Mouse (Mus musculus): ENCODE measurements at regions not wholly inside any gene's neighbourhood (a gene's known extent, or its start where the extent isn't known, plus 50 kb on each side); places are given as distances from the start of the nearest gene placed in this dataset.

DNA sequence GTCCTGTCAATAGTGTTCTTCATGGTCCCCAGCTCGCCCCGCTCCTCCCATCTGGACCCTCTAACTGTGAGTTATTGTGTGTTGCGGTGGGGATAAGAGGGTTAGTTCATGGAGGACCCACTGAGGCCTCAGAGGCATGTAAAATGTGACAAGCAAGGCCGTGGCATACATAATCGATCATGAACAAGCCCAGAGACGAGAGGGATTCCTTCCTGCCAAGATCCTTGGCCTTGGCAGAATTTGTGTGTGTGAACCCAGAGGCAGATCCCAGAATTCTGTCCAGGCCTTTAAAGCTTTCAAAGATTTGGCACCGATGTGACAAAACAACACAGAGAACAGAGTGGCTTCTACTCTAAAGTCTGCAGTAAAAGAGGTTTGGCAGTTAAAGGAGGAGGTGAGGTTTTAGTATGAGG is 146.4 kb upstream of the Spdye4c start:
- DNase-seq: no peak

- DNase-seq: no peak
Observed at GRCm38 (mm10) chr2:128445443-128445842, 145.6 kb upstream of the Spdye4c start.

GRCm38 (mm10) chr2:128449294-128449693 is 141.7 kb upstream of the Spdye4c start:
- DNase-seq: no peak

DNA sequence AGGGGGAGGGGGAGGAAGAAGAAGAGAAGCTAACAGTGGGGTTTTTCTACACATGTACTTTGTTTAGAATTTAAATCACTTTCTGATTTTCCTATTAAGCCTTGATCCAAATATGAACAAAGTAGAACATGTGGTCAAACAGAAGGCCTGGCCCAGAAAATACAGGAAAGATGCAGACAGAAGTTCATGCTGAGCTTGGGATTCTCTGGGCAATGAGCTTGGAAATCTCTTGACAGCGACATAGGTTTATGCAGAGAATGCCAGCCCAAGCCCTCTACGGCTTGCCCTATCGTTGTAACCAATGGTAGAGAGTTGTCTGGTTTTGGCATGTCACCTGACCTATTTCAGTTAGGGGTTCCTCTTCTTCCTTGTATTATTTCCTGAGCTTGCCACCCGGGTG is 141.0 kb upstream of the Spdye4c start:
- DNase-seq: no peak

- no peak for DNase-seq
Observed at GRCm38 (mm10) chr2:128451554-128452239, 139.3 kb upstream of the Spdye4c start.

- DNase-seq: no peak
Observed at GRCm38 (mm10) chr2:128452582-128452981, 138.4 kb upstream of the Spdye4c start.

- no peak for DNase-seq
Observed at GRCm38 (mm10) chr2:128454509-128454908, 136.5 kb upstream of the Spdye4c start.

DNA sequence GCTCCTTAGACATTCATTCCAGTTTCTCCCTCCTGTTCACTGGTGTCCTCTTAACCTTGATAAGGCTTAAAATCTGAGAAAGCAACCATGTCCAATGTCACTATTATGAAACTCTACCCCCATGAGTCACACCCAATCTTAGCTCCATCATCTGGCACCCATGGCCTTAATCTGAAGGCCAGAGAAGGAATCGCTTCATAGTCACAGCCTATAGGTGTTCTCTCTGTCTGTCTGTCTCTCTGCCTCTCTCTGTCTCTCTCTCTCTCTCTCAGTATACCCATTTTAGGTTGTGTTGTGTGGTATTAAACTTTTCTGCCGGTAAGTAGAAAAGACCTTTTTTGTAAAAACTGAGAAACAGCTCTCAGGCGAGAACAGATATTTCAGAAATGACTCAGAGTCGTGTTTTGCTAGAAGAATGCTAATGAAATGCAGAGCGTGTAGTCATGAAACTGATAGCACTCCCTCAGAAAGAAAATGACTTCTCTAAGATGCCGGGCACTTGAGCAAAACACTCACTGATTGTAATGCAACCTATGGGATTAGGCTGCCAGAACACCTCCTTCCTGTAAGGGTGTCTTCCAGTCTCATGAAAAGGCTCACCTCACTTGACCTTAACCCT is 133.3 kb upstream of the Spdye4c start:
- no peak for DNase-seq

DNA sequence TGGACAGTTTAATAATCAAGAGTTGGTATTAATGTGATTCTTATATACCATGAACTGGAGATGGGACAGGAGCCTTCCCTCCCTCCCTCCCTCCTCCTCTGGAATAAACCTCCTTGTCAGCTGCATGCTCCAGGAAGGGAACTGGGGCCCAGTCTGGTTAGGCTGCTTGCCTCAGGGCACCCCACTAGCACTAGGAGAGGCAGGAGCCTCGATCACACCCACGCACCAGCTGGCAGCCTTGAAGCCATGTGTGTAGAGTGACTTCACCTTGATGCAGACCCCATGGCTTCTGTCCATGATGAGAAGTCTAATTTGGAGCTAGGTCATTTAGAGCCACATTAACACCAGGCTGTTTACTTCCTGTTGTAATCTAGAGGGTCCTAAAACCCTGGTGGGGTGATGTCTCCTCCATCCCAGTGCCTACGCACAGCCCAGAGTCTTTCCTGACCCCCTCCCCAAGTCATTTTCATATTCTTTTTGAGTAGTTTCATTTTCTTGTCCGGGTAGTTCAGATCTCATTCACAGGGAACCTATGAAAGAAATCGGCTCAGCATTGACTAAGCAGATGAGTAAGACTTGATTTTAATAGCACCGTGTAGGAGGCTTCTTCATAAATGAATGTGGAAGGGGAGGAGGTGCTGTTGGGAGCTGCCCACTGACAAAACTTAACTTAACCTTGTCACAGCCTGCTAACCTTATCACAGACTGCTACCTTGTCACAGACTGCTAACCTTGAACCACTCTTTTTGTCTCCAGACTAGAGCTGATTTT is 125.6 kb upstream of the Spdye4c start:
- DNase-seq: no peak

DNA sequence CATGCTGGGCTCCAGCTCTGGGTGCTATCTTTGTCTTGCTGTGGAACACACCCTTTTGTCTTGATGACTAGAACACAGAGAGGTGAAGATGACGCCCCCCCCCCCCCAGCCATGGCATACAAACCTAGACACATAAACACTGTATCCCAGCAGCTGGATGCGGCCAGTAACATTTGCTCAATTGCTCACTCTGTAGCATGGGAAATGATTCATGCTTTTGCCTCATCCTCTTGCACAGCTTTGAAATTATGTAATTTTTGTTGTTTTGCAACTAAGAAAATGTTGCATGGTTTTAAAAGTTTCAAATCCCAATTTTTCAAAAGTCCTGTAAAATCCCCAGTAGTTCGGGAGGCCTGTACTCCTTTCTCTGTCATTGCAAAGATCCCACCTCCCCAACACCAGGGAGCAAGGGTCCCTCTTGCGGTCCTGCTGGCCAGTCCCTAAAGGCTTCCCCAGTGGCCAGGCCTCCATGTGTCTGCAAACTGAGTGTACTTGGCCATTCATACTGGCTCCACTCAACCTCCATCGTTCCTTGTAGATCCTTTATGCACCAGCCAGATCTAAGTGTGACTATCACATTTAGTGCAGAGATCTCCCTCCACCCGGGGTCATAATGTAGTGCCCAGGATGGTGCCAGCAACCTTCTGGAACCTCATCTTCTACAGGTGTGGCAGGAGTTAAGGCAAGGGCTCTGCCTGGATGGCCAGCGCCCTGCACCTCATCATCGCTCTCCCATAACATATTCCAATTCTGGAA is 123.3 kb upstream of the Spdye4c start:
- DNase-seq: no peak

DNA sequence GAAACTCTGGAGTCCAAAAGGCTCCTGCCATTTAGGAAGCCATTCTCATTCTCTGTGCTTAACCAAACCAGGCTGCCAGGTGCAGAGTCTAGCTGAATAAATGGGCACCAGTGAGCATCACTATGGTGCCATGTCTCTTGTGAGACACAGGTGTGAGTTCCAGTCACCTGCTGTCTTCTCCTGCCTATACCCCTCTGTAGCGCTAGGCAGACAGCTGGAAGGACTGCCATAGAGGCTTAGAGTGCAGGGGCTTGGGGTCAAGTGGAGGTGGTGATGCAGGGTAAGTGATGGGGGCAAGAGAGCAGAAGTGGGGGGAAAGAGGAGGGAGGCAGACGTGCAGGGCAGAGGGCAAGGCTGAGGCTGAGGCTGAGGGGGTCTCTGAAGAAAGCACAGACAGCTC is 122.7 kb upstream of the Spdye4c start:
- DNase-seq: no peak

DNA sequence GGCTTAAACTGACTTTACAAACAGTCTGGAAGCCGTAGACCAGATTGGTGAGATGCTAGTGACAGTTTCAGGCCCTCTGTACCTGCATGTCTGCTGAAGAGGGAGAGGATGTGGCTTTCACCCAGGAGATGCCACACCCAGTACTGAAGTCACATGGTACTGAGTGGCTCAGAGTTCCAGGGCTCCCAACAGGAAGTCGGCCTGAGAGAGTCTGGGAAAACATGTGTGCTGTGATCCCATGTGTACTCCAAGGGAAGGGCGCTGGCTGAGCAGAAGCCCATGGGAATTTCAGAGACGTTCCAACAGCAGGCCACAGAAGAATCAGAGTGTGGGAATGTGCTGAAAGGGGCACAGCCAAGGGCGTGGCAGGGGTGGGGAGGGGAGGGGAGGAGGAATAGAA is 120.7 kb upstream of the Spdye4c start:
- no peak for DNase-seq

- DNase-seq: no peak
Observed at GRCm38 (mm10) chr2:128473241-128473954, 117.6 kb upstream of the Spdye4c start.

DNA sequence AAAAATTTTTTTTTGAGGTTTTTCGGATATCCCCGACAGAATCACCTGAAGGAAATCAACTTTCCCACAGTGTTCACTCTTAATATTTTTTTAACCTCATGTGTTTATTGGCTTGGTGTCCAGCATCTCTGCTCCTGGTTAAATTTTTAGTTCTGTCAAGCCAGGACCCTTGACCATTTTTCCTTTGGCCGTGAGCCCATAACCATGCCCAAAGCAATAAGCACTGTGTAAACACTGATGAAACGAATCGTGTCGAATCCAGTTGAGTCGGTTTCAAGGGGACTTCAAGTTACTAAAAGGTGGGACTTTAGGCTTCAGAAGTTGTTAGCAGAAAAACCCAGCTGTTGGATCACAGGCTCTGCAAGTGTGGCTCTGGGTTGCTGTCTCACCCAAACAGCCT is 117.0 kb upstream of the Spdye4c start:
- no peak for DNase-seq

DNA sequence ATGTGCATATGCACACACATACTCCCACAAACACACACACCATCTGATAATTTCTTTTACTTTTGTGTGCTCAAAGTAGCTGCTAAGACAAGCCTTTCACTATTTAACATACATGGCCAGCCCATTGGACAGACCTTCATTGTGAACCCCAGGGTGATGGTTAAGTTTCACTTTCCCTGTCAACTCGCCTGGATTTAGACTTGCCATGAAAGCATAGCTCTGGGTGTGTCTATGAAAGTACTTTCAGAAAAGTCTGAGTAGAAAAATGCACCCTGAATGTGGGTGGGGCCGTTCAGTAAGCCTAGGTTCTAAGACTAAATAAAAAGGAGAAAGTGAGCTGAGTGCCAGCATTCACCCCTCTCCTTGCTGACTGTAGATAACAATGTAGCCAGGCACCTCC is 113.8 kb upstream of the Spdye4c start:
- no peak for DNase-seq

GRCm38 (mm10) chr2:128491217-128491877 is 99.7 kb upstream of the Spdye4c start:
- no peak for DNase-seq

DNA sequence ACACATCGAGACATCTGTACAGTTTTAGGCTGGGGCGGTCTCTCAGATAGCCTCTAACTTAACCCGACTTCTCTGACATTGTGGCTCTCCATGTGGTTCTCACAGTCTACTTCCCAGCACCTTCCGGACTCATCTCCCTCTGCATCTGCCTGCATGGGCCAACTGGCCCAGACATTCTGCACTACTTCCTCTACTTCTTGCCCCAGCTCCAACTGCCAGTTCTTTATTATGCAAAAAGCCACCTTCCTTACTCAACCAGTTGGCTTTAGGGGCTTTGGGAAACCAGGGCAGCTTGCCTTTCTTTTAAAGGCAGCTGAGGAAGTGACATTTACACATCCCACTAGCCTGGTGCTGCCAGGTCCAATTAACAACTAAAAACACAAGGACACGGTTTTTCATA is 97.1 kb upstream of the Spdye4c start:
- DNase-seq: no peak

DNA sequence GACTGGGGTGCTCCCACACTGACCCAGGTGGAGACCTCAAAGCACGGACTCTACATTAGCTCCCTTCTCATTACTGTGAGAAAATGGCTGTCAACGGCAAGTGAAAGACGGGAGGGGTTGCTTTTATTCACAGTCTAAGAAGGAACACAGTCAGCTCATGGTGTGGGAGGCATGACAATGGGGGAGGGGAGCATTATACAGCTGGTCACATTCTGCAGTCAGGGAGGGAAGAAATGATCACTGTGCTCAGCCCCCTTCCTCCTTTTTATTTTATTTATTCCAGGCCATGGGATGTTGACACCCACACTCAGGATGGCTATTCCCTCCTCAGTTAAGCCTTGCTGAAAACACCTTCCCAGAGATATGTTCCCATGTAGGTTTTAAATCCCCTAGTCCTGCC is 93.1 kb upstream of the Spdye4c start:
- no peak for DNase-seq

GRCm38 (mm10) chr2:128498611-128499010 is 92.4 kb upstream of the Spdye4c start:
- DNase-seq: no peak

GRCm38 (mm10) chr2:128499575-128500184 is 91.3 kb upstream of the Spdye4c start:
- no peak for DNase-seq

GRCm38 (mm10) chr2:128502676-128503075 is 88.3 kb upstream of the Spdye4c start:
- DNase-seq: no peak
